Mouse (Mus musculus) skeletal muscle tissue, adult 2 months (tissue): ENCODE data around the gene Hdac4.

Experiments used
- DNase-seq: peaks from one replicate; pipeline ENCODE4 v3.0.0-alpha.2; 2012; ENCODE audit warnings: low read depth, low spot score

Gene Hdac4

GRCm38 (mm10) chr1:92100371-92100891 lies 95.1 kb downstream of the Hdac4 start:
- peak; percentile 79 for DNase-seq

GRCm38 (mm10) chr1:92099964-92100363 lies 95.5 kb downstream of the Hdac4 start:
- no peak for DNase-seq

GRCm38 (mm10) chr1:92099502-92099901 lies 96.0 kb downstream of the Hdac4 start:
- peak; percentile 97 for DNase-seq

- peak; percentile 34 for DNase-seq
Measured at GRCm38 (mm10) chr1:92098456-92098855, 97.0 kb downstream of the Hdac4 start.

- DNase-seq = peak; percentile 75
Measured at GRCm38 (mm10) chr1:92096991-92097525, 98.4 kb downstream of the Hdac4 start.

GRCm38 (mm10) chr1:92092286-92092685 lies 103.2 kb downstream of the Hdac4 start:
- no peak for DNase-seq

GRCm38 (mm10) chr1:92087821-92088220 lies 107.7 kb downstream of the Hdac4 start:
- DNase-seq = no peak

GRCm38 (mm10) chr1:92087343-92087742 lies 108.2 kb downstream of the Hdac4 start:
- DNase-seq = no peak

- DNase-seq = no peak
Measured at GRCm38 (mm10) chr1:92086841-92087240, 108.7 kb downstream of the Hdac4 start.

GRCm38 (mm10) chr1:92086277-92086813 lies 109.2 kb downstream of the Hdac4 start:
- DNase-seq = no peak

GRCm38 (mm10) chr1:92084738-92085137 lies 110.8 kb downstream of the Hdac4 start:
- no peak for DNase-seq

- DNase-seq = no peak
Measured at GRCm38 (mm10) chr1:92084004-92084403, 111.5 kb downstream of the Hdac4 start.

- no peak for DNase-seq
Measured at GRCm38 (mm10) chr1:92082837-92083541, 112.5 kb downstream of the Hdac4 start.

GRCm38 (mm10) chr1:92082156-92082836 lies 113.2 kb downstream of the Hdac4 start:
- DNase-seq = no peak

- DNase-seq = no peak
Measured at GRCm38 (mm10) chr1:92079982-92080537, 115.4 kb downstream of the Hdac4 start.

GRCm38 (mm10) chr1:92075312-92075711 lies 120.2 kb downstream of the Hdac4 start:
- DNase-seq = peak; percentile 29

- no peak for DNase-seq
Measured at GRCm38 (mm10) chr1:92074655-92075054, 120.8 kb downstream of the Hdac4 start.

- no peak for DNase-seq
Measured at GRCm38 (mm10) chr1:92069932-92070677, 125.4 kb downstream of the Hdac4 start.

- no peak for DNase-seq
Measured at GRCm38 (mm10) chr1:92069464-92069863, 126.0 kb downstream of the Hdac4 start.

- DNase-seq = no peak
Measured at GRCm38 (mm10) chr1:92064307-92064706, 131.2 kb downstream of the Hdac4 start.

GRCm38 (mm10) chr1:92063271-92063670 lies 132.2 kb downstream of the Hdac4 start:
- DNase-seq = no peak
